Mouse (Mus musculus) right cerebral cortex, postnatal 14 days (tissue): ENCODE measurements around the gene Cd2.

Experiments used
- DNase-seq: peaks from one replicate; pipeline ENCODE4 v3.0.0; 2022

The Cd2 gene

DNA sequence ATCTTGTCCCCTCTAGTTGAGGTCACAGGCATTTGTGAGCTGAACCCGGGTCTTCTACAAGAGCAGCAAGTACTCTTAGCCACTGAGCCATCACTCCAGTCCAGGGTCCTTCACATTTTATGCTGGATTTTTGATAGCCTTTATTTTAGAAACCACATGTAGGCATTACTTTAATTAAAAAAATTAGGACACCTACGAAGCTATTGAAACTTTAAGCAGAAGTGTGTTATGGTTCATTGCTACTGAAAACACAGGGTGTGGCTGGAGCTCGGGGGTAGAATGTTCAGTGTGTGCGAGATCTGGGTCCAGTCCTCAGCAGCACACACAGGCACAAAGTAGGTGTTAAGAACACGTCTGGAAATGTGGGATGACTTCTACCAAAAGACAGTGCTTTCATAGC lies 59.7 kb downstream of the Cd2 start:
- no peak for DNase-seq
